Mouse (Mus musculus): ENCODE data around the gene Hcfc2.

- no peak for TF ChIP-seq CTCF (conservative IDR thresholded peaks at IDR 0.05; ENCODE audit: low read length)
- TF ChIP-seq POU5F1 (IDR thresholded peaks at IDR 0.05; ENCODE audit: borderline replicate concordance, low read length) = no peak
- no peak for TF ChIP-seq NANOG (IDR thresholded peaks at IDR 0.05; ENCODE audit: borderline replicate concordance, low read length)
Measured at GRCm38 (mm10) chr10:82752921-82753320, 57.0 kb downstream of the Hcfc2 start.
